Mouse (Mus musculus) A20 (cell line): Measurements from ENCODE around the gene Cited1.

Experiments
- DNase-seq: peaks from one replicate; pipeline ENCODE4 v3.0.0-alpha.2; 2011; ENCODE audit warnings: low read depth, low spot score

Cited1 gene

GRCm38 (mm10) chrX:102251937-102252860 is at the start of gene Cited1:
TSS of gene Cited1 (minus strand) at chrX:102252181.
- peak; percentile 43 for DNase-seq

- DNase-seq = no peak
Observed at GRCm38 (mm10) chrX:102284889-102285288, 32.9 kb upstream of the Cited1 start.

- DNase-seq = no peak
Observed at GRCm38 (mm10) chrX:102262620-102263345, 10.8 kb upstream of the Cited1 start.

- no peak for DNase-seq
Observed at GRCm38 (mm10) chrX:102259772-102260171, 7.8 kb upstream of the Cited1 start.

GRCm38 (mm10) chrX:102253892-102254291 is 1.9 kb upstream of the Cited1 start:
- DNase-seq = no peak

- no peak for DNase-seq
Observed at GRCm38 (mm10) chrX:102251221-102251936, 602 bp downstream of the Cited1 start.

GRCm38 (mm10) chrX:102250891-102251170 is 1.1 kb downstream of the Cited1 start:
- DNase-seq = no peak

- DNase-seq = no peak
Observed at GRCm38 (mm10) chrX:102250150-102250890, 1.7 kb downstream of the Cited1 start.

GRCm38 (mm10) chrX:102244334-102244733 is 7.6 kb downstream of the Cited1 start:
- peak; percentile 19 for DNase-seq

GRCm38 (mm10) chrX:102219126-102219525 is 32.9 kb downstream of the Cited1 start:
- DNase-seq = peak; percentile 51

GRCm38 (mm10) chrX:102215356-102215755 is 36.6 kb downstream of the Cited1 start:
- peak; percentile 63 for DNase-seq
